Mouse (Mus musculus) gastrocnemius, postnatal 10 days (tissue): ENCODE data around the gene Fam178b. TPM values are rescaled to one million over a fixed set of nuclear protein-coding genes. Genes with fewer than 3 reads are reported as not detected.
A peak's percentile ranks its signal among the peaks of the same experiment; 100 is the strongest.

ENCODE experiments used
- DNase-seq: peaks from one replicate; pipeline ENCODE4 v3.0.0; 2021; ENCODE audit warnings: mixed read lengths
- long read RNA-seq, 2 experiments: library from polyadenylated mRNA; stranded (forward); transcript quantifications; one replicate each; pipeline ENCODE4 v2.0.0; 2021
- total RNA-seq, 2 experiments: library from RNA; stranded (reverse); gene quantifications; 2 replicates each; pipeline ENCODE4 v1.2.3; 2021

Fam178b gene
- 1 to 10 TPM; 3.0 to 3.1 TPM for total RNA-seq
- long read RNA-seq, experiment 1 = 0 reads
- long read RNA-seq, experiment 2 = 0 reads

DNA sequence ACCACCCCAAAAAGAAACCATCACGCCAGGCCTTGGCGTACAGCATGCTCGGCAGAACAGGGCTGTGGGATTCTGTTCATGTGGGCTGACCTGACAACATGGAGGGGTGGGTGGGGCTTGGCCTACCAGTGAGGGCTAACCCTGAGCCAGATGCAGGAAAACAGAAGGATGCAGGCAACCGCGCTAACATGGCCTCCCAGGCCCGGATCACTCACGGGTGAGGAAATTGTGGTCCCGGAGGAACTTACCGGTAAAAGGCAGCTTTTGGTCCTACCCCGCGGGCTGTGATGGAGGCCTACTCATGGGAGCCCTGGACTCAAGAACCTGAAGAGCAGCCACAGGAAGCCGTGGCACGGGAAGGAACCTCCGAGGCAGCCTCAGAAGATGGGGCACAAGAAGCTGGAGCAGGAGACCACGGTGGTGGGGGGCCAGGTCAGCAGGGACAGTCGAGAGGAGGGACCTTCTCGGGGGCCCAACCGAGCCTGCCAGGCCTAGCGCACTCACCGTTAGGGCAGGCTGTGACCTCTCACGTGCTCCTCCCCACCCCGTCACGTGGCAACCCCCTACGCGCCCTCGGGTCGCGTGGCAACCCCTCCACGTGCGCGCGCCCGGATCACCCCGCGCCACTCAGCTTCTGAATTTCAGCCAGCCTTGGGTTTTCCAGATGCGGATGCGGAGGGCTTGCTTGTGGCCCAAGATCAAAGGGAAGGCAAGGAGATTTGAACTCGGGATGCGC, at the start of gene Fam178b:
TSS of gene Fam178b (minus strand) at position 564 of the 736 bp plus-strand sequence.
- no peak for DNase-seq

DNA sequence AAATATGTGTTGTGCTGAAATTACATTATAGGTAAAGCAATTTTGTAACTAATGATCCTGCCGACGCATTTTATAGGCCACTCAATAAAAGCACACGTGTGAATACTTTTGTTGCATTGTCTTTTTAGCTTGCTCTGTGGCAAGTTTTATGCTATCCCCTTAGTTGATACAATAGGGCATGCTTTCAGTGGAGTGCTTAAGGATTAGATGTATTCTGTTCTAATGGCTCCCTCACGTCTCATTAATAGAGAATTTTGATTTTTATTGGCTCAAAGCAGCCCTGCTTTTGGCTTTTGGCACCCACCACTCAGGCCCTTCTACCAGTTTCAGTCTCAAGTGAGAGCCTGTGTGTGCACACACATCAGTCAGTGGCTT, 41.1 kb upstream of the Fam178b start:
- no peak for DNase-seq

DNA sequence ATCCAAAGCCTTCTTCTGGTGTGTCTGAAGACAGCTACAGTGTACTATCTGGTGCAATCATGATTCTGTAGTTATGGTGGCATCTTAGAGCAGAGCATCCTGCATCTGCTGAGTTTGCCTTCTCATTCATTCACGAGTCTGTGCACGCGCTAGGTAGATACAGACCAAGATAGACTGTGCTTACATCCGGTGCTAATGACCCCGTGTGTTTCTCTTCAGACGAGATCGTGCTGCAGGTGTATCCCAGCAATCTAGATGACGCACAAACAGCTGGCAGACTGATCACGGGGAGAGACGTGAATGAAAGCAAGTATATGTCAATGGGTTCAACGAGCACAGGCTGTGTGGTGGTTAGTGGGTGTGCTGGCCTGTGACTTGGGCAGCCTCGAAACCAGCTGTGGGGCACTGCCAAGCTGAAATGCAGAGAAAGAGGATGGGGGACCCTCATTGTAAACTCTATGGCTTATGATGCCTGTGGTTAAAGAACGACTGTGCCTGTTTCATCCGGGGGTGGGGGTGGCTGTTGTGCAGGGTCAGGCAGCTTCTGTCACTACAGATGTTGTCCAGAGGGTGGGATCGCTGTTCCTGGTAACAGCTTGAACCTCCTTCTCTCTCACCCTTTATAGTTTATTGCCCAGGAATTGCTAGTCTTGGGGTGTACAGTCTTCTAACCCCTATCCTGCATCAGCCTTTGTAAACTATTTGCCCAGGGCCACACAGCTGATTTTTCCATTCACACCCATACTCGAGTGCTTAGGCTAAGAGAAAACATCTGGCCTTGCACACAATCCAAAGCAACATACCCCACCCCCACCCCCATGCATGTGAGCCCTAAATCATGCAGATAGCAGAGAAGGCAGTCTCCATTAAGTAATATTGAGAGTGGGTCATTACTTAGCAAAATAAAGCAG, 40.4 kb upstream of the Fam178b start:
- no peak for DNase-seq

DNA sequence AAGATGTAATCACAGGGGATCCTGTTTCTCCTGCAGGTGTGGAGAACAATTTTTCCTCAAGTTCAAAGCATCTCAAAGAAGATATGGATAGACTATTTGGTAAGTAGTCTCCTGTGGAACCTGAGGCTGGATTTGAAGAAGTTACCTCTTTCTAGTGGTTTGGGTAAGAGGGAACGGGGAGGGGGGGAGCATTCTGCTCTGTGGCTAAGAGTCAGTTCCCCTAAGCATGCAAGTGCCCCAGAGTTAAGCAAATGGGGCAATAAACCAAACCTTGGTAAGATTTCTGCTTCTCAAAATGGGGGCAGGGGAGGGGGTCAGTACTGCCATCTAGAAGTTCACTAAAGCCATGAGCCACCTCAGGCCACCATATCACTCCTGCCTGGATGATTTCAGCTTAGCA, 35.8 kb upstream of the Fam178b start:
- no peak for DNase-seq

DNA sequence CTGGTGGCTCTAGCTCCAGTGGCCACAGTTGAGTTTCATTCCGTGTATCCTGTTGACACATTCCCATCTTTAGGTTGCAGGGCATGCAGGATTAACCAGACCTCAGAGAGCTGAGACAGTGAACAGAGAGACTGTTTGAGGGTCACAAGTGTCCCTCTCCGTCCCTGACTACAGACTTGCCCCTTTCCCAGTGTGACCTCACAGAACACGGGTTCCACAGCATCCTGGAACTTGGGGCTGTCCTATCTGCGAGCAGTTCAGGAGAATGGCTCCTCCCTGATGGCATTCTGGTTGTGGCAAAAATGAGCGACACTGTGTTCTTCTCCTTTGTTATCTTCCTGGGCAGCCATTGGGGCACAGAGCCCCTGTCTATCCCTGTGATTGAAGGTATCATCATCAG, 31.3 kb upstream of the Fam178b start, which contains the start of gene Actr1b:
TSS of gene Actr1b (minus strand) at position 112 of the 400 bp plus-strand sequence.
- no peak for DNase-seq

DNA sequence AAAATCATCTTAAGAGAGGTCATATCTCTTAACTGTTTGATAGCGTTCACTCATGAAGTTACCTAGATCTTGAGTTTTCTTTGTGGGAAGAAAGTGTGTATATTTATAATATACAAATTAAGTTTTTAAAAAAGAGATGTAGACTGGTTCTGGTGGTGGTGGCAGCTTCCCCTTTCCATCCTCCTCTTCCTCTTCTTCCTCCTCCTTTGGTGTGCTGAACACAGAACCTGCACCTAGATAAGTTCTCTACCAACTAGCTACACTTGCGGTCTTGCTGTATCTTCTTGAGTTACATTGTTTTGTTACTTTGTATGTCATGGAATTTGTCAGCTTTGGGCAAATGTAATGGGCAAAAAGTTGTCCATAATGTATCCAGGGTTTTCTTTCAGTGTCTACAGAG, 28.1 kb upstream of the Fam178b start:
- no peak for DNase-seq

DNA sequence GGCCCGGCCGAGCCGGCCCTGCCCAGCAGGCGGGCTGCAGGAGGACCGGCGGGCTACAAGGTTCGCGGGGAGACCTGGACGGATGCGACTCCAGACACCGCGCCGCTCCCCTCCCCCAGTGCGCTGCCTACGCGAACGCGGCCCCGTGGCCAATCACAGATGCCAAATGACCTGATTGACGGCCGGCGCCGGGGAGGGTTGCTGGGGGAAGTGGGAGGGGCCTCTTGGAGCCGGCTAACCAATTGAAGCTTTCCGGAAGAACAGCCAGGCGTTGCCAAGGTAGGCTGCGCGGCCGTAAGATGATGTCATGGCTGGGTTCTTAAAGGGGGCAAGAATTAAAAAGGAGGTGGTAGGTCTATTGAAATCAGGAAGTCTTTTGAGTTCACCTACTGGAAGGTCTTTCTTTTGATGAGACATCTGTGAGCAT, 26.9 kb upstream of the Fam178b start, which contains the start of gene 4933424G06Rik:
TSS of gene 4933424G06Rik (plus strand) at position 296 of the 427 bp plus-strand sequence.
- DNase-seq = peak; percentile 96

DNA sequence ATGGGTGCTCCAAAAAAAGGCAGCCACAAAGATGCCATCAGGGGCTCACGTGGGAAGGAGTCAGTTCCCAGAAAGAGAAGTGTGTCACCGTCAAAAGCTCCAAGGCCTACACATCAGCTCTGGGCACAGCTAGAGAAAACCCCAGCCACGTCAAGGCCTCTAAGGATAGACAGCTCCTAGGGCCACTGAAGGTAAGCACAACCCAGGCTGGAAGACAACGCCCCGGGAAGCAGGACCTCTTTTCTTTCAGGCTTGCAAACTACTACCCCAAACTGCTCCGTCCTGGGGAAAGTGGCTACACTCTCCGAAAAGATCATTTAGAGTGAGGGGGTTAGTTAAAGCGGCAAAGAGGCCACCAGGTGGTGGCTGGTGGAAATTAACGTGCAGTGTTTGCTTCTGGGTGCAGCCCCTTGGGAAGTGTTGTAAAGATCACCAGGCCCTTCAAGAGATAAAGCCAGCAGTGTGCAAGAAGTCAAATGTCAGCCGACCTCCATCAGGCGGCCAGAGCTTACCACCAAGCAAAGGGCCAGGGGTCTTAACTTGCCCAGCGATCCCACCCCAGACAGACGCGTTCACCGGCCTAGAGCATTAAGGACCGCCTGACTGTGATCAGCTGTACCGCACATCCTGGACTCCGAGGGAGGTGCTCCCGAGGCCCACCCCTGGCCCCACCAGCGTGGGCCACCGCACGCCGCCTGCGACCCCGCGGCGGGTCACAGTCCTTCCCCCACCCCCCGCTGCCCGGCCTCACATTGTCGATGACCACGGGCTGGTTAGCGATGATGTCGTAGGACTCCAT, 26.3 kb upstream of the Fam178b start:
- DNase-seq = peak; percentile 20

DNA sequence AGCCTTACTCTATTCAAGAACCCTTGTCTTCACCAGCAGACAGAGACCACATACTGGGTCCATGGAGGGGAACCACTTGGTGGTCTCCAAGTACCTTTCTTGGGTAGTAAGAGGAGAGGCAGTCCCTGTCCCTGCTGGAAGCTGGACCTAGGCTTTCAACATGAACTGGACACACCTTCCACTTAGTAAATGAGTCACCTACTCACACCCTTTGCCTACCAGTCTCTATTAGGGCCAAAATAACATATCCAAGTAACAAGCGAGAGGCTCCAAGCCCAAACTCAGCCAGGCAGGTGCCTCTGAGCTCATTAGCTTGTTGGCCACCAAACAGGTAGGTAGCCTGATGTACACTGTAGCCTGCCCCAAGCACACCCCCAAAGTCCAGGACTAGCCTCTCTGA, 25.6 kb upstream of the Fam178b start:
- DNase-seq = no peak

DNA sequence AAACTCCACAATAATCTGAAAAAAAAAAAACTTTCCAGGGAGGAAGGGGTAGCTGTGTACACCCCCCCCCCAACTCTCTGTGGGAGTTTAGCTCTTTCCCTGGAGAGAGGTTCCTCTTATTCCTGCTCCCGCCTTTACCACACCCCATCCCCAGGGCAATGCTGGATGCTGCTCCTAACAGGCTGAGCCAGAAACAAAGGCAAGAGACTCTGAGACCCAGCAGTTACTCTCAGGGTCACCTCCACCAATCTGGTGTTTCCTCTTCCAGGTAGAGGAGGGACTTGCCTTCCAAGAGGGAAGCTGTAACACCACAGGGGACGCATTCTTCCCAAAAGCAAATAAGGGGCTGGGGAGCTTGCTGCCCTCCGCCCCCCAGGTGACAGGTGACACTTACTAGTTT, 24.8 kb upstream of the Fam178b start:
- DNase-seq = no peak

DNA sequence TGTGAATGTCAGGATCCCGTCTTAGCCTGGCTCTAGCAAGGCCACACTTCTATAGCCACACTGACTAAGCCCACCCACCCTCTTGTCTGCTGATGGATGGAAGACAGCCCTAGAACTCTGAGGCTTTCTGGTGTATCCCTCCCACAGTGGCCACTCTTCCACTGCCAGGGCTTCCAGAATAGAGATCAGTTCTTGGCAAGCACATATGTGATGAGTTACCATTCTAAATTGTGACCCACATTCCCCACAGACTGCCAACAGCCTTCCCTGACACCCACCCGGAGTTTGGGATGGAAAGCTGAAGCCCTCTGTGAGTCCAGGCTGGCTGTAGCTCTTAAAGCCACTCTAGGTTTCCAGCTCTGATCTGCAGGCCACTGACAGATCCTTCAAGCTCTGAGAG, 24.2 kb upstream of the Fam178b start:
- DNase-seq = no peak

DNA sequence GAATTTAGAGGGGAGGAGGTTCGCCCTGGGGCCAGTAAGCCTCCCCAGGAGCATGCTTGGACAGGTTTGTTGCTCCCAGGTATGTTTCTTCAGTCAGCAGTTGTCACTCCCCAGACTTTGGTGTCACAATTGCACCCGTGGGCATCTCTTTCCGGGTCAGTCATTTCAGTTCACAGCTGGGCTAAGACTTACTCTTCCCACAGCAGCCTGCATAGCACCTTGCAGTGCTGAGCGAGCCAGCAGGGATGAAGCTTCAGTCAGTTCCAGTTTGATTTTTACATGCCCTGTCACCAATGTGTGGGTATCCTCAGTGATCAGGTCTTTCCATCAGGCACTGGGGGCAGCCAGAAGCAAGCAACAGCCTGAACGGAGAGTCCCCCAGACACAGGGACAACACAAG, 14.0 kb upstream of the Fam178b start:
- no peak for DNase-seq

DNA sequence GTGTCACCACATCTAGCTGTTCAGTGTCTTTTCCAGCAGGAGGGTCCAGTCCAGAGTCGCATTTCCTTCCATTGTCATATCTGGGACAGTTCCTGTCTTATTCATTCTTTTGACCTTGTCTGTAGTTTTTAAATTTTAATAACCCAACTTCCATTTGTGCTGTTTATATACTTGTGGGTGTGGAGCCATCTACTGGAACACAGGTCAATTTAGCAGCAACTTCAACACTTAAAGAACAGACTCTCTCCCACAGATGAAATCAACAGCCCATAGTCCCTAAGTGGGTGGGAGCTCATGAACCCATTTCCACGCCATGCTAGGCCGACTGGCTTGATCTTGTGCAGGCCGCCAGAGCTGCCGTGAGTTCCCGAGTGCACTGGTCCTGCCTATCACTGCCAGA, 13.4 kb upstream of the Fam178b start:
- no peak for DNase-seq

DNA sequence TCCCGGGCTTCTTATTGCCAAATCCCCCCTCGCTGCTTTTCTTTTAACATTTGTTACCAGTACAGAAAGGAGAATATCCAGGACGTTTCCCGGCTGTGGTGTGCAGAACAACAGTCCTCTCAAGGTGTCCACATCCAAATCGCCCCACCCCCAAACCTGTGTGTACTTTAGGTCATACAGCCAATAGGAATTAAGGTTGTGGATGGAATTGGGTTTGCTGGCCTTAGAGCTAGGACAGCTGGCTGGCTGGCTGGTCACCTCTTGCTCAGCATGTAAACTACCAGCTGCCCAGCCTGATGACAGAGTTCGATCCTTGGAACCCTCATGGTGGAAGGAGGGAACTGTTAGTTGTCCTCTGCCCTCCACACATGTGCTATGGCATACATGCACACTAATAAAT, 11.9 kb upstream of the Fam178b start:
- no peak for DNase-seq

DNA sequence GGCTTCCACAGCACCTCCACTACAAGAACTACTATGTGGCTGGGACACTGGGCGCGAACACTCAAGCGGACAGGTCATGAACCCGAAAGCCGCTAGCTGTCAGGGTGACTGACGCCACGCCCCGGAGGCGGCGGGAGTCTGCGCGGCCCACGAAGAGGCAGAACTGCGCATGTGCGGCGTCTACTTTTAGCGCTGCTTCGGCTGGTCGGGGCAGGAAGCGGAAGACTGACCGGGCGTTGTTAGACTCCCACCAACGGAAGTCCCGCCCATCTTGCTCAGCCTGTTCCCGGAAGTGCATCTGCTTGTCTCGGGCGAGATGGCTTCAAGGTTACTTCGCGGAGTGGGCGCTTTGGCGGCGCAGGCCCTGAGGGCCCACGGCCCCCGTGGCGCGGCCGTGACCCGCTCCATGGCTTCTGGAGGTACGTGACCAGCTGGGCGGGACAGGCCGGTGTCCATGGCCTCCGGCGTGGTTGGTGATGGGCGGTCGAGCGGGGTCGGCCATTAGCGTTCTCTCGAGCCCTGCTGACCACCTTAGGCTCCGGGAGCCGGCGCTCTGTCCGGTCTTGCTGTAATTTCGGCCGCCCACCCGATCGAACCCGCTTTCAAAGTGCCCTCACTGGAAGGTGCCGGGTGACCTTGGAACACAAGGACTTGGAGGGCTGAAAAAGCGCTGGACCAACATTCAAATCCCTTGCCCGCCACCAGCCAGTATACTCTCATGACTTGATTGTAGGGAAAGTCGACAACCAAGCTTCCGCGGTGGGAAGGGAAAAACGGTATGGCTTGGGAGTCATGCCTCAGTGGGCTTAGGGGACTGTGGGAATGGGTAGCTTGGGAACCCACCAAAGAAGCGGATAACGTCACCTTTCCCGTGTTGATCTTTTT, 8.5 kb upstream of the Fam178b start, which contains the start of gene Cox5b:
TSS of gene Cox5b (plus strand) at position 179 of the 885 bp plus-strand sequence.
- peak; percentile 98 for DNase-seq

DNA sequence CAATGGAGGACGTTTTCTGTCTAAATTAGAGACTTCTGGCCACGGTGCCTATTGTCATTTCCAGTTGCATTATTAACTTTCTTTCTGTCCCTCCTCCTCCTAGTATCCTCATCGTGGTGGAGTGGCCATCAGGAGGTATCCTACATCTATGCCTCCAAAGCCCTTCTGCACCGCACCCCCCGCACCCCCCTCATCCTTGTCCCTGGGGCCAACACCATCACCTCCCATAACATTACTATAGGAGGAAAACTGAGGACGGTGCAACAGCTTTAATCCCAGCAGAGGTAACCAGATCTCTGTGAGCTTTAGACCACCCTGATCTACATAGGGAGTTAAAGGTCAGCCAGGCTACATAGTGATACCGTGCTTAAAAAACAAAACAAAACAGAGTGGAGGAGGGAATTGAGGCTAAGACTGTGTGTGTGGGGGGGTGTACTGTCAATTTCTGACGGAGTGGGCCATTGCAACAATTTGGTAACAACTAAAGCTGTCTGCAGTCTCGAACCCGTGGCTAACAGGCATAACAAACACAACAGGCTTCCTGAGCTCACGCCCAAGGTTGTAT, 7.8 kb upstream of the Fam178b start:
- DNase-seq = no peak

DNA sequence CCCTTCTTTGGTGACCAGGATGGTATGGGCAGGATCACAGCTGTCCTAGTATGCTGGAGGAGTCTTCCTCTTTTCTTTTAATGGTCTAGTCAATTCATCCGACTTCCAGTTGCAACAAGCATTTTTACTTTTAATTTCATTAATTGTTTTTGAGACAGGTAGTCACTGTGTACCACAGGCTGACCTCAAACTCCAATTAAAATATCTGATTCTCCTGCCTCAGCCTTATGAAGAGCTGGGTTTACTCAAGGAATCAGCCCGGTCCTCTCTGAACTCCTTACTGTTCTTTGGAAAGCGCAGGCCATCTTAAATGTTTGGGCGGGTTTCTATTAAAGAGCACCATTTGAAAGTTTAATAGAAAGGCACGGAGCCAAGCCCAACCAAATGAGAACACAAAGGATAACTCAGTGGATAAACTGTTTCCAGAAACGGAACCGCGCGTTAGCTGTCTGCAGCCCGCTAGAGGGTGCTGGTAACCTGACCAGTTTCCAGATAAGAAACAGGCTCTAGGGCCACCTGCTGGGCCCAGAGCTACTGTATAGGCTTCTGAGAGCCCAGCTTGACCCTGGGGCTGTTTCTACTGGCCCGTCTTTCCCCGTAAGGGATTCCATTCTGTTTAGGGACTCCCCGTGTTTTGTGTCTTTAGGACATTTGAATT, 956 bp upstream of the Fam178b start:
- peak; percentile 71 for DNase-seq

DNA sequence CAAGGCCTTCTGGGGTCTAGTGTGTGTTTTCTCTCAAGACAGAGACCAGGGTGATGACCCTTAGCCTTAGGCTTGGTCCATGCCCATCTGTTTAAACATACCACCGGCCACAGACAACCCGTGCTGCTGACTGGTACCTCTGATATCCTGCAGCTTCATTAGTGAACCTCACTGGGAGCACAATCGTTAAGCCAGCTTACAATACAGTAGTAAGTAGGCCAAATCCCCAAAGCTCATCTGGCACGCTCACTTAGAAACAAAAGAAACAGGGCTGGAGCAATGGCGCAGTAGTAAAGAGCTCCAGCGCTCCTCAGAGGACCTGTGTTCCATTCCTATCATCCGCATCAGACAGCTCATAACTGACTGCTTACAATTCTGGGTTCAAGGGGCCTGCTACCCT, 2.1 kb downstream of the Fam178b start:
- DNase-seq = no peak

DNA sequence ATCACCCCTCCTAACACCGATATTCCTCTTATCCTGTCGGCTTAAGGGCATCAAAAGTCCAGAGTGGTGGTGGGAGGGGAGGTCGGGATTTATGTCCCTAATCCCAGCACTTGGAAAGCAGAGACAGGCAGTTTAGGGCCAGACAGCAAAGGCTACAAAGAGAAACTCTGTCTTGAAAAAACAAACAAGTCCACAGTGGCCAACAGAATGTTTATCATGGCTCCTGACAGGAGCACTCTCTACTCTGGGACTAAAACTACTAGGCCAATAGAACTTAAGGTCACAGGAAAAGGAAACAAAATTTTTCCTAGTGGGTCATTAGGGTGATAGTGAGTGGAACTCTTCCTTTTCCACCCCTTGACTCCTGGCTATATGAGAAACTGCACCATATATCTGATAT, 8.0 kb downstream of the Fam178b start:
- no peak for DNase-seq

DNA sequence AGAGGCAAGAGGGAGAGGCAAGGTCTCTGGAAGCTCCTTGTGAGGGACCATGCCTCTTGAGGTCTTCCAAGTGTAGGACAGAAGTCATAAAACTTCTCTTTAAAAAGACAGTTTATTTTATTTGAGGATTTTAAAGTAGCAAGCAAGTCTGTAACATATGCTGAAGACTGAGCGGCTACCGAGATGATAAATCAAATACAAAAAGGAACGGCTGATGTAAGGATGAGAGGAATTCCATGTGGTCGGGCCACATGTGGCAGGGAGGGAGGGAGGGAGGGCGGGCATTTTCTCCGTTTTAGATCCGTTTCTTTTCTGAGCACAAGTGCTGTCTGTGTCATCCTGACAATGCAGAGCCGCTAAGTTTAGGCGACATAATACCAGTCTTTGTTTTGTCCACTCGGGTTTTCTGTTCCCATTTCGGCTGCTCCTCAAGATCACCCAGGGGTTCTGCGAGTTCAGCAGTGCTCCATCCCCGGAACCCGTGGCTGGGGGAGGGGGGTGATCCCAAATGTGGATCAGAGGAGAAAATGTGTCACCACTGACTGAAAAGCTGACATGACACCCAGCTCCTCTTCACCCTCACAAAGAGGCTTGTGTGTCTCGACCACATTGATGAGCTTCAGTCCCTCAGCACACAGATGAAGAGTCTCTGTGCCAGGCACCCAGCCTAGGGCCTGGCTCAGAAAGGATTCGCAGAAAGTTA, 10.2 kb downstream of the Fam178b start:
- no peak for DNase-seq
